Mouse (Mus musculus): Measurements from ENCODE around the gene Shc4.

DNA sequence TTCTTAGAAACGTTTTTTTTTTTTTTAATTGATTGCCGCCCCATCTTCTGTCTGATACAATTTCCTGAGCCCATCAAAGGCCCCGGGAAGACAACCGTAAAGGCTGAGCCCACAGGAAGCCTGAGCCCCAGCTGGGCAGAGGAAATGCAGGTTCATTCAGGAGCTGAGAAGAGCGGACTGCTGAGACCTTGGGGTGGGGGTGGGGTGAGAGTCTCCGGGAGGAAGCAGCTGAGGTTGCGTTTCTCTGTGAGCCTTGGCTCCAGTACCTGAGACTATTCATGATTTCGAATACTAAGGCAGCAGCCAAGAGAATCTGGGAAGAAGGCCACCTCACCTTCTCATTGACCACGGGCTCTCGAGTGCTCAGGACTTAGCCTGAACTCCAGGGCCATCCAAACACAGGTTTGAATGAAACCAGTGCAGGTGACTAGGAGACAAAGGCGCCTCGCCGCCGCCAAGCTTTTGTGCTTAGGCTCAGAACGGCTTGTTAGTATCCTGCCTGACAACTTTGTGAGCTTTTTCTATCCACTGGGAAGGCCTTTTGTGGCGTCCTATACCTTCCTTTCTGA is 682 bp upstream of the Shc4 start:
- TF ChIP-seq MAX (IDR thresholded peaks at IDR 0.05) (no peak), MYOG (IDR thresholded peaks at IDR 0.05; ENCODE audit: control insufficient read depth, extremely low read depth, insufficient read length) (no peak), CTCF (IDR thresholded peaks at IDR 0.05; ENCODE audit: control insufficient read depth, insufficient read depth, insufficient read length) (no peak)
